Mouse (Mus musculus) hematopoietic stem cell, adult 5-6 weeks (primary cell): ENCODE measurements at regions not wholly inside any gene's neighbourhood (a gene's known extent, or its start where the extent isn't known, plus 50 kb on each side); places are given as distances from the start of the nearest gene placed in this dataset.

Source experiments
- ATAC-seq, 2 experiments: fragments of 125-278 bp in 1 of 2; replicated peaks in 1 of 2; 2 replicates each; pipeline ENCODE4 v1.8.0; 2016 to 2017; ENCODE audit warnings: inconsistent platforms in 2 of 2, mild to moderate bottlenecking in 2 of 2, moderate number of reproducible peaks in 2 of 2, low read depth in 1 of 2, moderate TSS enrichment in 1 of 2; ENCODE audit not compliant: low FRiP score in 2 of 2, poor library complexity in 2 of 2, severe bottlenecking in 2 of 2, insufficient read depth in 1 of 2, low TSS enrichment in 1 of 2

- peak; percentile 65 to 81; a peak in 3 of 4 replicates for ATAC-seq
These were observed 119.2 kb upstream of the Eef2kmt start for GRCm38 (mm10) chr16:5374818-5375605.

GRCm38 (mm10) chr16:5371175-5371893, 115.6 kb upstream of the Eef2kmt start:
- ATAC-seq: no peak

- ATAC-seq: no peak
These were observed 114.7 kb upstream of the Eef2kmt start for GRCm38 (mm10) chr16:5370496-5370895.

GRCm38 (mm10) chr16:5368897-5369558, 113.2 kb upstream of the Eef2kmt start:
- ATAC-seq: no peak

GRCm38 (mm10) chr16:5368357-5368756, 112.6 kb upstream of the Eef2kmt start:
- no peak for ATAC-seq

- ATAC-seq: peak; percentile 49 to 74
These were observed 111.9 kb upstream of the Eef2kmt start for GRCm38 (mm10) chr16:5367581-5368119.

- ATAC-seq: no peak
These were observed 110.2 kb upstream of the Eef2kmt start for GRCm38 (mm10) chr16:5366021-5366420.

- ATAC-seq: no peak
These were observed 107.3 kb upstream of the Eef2kmt start for GRCm38 (mm10) chr16:5363007-5363570.

- peak; percentile 84 to 93 for ATAC-seq
These were observed 103.4 kb upstream of the Eef2kmt start for GRCm38 (mm10) chr16:5359193-5359592.

- no peak for ATAC-seq
These were observed 98.1 kb upstream of the Eef2kmt start for GRCm38 (mm10) chr16:5353881-5354280.

GRCm38 (mm10) chr16:5351890-5352571, 96.2 kb upstream of the Eef2kmt start:
- peak; percentile 93 to 94 for ATAC-seq

- ATAC-seq: no peak
These were observed 91.4 kb upstream of the Eef2kmt start for GRCm38 (mm10) chr16:5347151-5347550.

- ATAC-seq: no peak
These were observed 86.5 kb upstream of the Eef2kmt start for GRCm38 (mm10) chr16:5342326-5342725.

GRCm38 (mm10) chr16:5316271-5316670, 60.5 kb upstream of the Eef2kmt start:
- no peak for ATAC-seq

GRCm38 (mm10) chr16:5313261-5313660, 57.5 kb upstream of the Eef2kmt start:
- no peak for ATAC-seq

GRCm38 (mm10) chr16:5311456-5311855, 55.7 kb upstream of the Eef2kmt start:
- no peak for ATAC-seq

- ATAC-seq: no peak
These were observed 55.0 kb upstream of the Eef2kmt start for GRCm38 (mm10) chr16:5310736-5311135.
